Mouse (Mus musculus): ENCODE measurements around the gene Tmem63c. TPM values are rescaled to one million over a fixed set of nuclear protein-coding genes. Genes with fewer than 3 reads are reported as not detected.

The Tmem63c gene
- polyA plus RNA-seq, 1 experiment from 2014 or later = 1.5 TPM

DNA sequence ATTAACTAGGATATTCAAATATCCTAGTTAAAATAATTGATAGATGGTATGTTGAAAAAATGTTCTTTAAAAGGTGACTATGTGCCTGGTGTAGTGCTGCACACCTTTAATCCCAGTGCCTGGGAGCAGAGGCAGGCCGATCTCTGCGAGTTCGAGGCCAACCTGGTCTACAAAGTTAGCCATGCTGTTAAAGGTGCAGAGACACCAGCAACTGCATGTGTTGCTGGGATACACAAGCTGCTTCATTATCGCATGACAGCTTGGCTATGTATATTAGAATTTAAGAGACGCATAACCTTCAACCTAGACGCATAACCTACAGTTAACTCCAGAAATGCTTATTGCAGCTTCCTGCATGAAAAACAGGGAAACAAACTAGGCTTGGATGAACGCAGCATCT is 15.5 kb downstream of the Tmem63c start:
- ATAC-seq (ENCODE audit: low FRiP score) = no peak
- H3K9me3 ChIP-seq = no peaks in the 10 kb centered on the region
- no peak overlapping the region for H3K9ac ChIP-seq
- H3K27ac ChIP-seq = no peak overlapping the region
- no peak overlapping the region for H3K4me2 ChIP-seq
- H3K4me3 ChIP-seq (replicated peaks) = no peak overlapping the region
- no peaks in the 10 kb centered on the region for H3K4me1 ChIP-seq
- 94% methylated on average over 7 of the region's 7 CpGs for WGBS
- no peaks in the 10 kb centered on the region for H3K27me3 ChIP-seq
- H3K36me3 ChIP-seq (replicated peaks) = no peaks in the 10 kb centered on the region

DNA sequence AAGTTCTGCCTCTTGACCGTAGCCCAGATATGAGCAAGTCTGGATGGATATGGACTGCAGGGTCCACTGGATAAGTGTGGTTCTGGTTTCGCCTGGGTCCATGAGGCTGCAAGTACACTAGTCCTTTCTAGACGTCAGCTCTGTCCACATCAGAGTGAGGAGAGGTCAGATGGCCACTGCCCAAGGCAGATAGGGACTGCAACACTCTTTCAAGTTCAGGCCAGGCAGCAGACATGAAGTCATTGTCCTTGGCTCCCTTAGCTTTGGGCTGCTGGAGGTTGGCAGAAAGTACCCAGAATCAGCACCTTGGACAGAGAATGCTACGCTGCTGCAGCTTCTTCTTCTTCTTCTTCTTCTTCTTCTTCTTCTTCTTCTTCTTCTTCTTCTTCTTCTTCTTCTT is 19.0 kb downstream of the Tmem63c start:
- WGBS = 76% methylated on average over 4 of the region's 4 CpGs

DNA sequence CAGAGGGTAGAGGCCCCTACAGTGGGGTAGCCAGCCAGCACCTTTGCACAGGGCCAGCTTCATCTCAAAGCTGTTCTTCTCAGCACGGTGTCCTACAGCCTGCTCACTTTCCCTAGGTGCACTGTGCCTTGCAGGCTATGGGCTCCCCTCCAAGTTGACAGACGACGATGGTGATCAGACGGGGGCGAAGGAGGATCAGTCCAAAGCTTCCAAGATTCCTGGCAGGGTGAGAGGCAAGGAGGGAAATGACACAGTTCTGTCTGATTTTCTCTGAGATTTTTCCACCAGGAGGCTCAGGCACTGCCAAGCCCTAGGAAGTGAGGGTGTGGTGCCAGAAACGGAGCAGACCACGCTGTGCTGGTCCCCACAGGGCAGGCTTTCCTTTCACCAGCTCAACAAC is 19.7 kb downstream of the Tmem63c start:
- peaks cover 22% of the 10 kb centered on the region for H3K4me1 ChIP-seq
- ATAC-seq (ENCODE audit: low FRiP score) = no peak
- no peaks in the 10 kb centered on the region for H3K9me3 ChIP-seq
- no peak overlapping the region for H3K4me2 ChIP-seq
- no peak overlapping the region for H3K27ac ChIP-seq
- WGBS = 85% methylated on average over 7 of the region's 7 CpGs
- no peak overlapping the region for H3K4me3 ChIP-seq (replicated peaks)
- no peak overlapping the region for H3K9ac ChIP-seq
- H3K36me3 ChIP-seq (replicated peaks) = no peaks in the 10 kb centered on the region
- H3K27me3 ChIP-seq = 0 out of 2 replicates have a peak, but pooled peaks cover 3% of the 10 kb centered on the region

More for the DNA sequence above, 19.0 kb downstream of the Tmem63c start:
- Histone ChIP-seq H3K27me3 (no peaks in the 10 kb centered on the region), H3K4me2 (no peak overlapping the region), H3K36me3 (replicated peaks) (no peaks in the 10 kb centered on the region), H3K4me1 (peaks cover 19% of the 10 kb centered on the region), H3K9ac (no peak overlapping the region), H3K27ac (no peak overlapping the region), H3K4me3 (replicated peaks) (no peak overlapping the region), H3K9me3 (no peaks in the 10 kb centered on the region)
- ATAC-seq (ENCODE audit: low FRiP score) = no peak

DNA sequence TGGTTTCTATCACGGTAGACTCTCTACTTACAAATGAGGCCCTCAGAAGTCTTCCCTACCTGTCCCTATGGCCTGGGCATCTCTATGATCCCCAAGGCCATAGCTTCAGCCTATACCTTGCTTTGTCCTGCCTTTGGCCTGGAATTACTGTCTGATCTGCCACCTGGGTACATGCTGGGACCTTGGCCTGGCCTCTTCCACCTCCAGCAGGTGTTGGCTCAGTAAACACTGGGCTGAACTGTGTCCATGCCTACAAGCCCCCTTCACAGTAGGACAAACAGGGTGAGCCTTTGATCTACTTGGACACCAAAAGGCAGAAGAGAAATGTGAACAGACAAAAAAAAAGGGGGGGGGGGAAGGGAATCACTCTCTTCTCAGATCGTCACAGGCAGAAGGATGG is 21.3 kb downstream of the Tmem63c start:
- Histone ChIP-seq H3K27me3 (0 out of 2 replicates have a peak, but pooled peaks cover 7% of the 10 kb centered on the region), H3K9ac (no peak overlapping the region), H3K9me3 (no peaks in the 10 kb centered on the region), H3K4me3 (replicated peaks) (no peak overlapping the region), H3K4me2 (no peak overlapping the region), H3K27ac (no peak overlapping the region), H3K4me1 (peaks cover 22% of the 10 kb centered on the region), H3K36me3 (replicated peaks) (no peaks in the 10 kb centered on the region)
- 77% methylated on average over 2 of the region's 2 CpGs for WGBS
- no peak for ATAC-seq (ENCODE audit: low FRiP score)

DNA sequence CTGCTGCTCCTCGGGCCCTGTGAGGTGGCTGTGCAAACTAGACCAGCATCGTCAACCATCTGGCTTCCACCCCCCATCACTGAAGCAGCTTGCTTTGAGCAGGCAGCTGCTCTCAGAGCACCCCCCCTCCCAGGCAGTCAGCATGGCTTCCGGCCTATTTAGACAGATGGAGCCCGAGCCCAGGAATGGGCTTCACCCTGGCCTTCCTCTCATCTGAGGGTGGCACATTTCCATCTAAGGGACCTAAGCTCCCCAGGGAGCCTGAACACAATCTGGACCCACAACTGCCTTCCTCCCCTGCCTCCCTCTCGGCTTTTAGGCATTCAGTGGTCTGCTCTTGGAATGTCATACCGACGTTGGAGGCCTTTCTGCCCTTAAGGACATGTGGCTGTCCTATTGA is 22.1 kb downstream of the Tmem63c start:
- no peak overlapping the region for H3K9ac ChIP-seq
- peaks cover 22% of the 10 kb centered on the region for H3K4me1 ChIP-seq
- no peak overlapping the region for H3K4me3 ChIP-seq (replicated peaks)
- no peak overlapping the region for H3K4me2 ChIP-seq
- ATAC-seq (ENCODE audit: low FRiP score) = no peak
- WGBS = 74% methylated on average over 7 of the region's 7 CpGs
- no peaks in the 10 kb centered on the region for H3K9me3 ChIP-seq
- H3K36me3 ChIP-seq (replicated peaks) = no peaks in the 10 kb centered on the region
- H3K27me3 ChIP-seq = 0 out of 2 replicates have a peak, but pooled peaks cover 11% of the 10 kb centered on the region
- H3K27ac ChIP-seq = no peak overlapping the region

DNA sequence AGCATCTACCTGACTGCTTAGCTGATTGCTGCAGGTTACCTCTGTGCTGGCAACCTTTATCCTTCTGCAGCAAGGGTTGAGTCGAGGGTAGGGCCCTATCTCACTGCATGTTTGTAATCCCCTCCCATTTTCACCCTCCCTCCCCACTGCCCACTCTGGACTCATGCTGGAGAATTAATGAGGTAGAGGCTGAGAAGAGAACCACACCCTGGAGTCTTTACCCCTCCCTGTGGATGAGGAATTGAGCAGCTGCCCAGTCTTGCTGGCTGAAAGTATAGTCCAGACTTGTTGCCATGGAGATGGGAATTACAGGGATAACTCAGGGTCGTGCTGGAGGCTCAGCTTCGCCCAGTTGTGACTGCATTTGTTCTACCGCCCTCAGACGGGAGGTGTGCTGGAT is 23.6 kb downstream of the Tmem63c start:
- Histone ChIP-seq H3K27ac (peak overlapping the region; percentile 19; the same call in 1 of the 2 replicates), H3K4me1 (peaks cover 22% of the 10 kb centered on the region), H3K9me3 (no peaks in the 10 kb centered on the region), H3K9ac (no peak overlapping the region), H3K36me3 (replicated peaks) (no peaks in the 10 kb centered on the region), H3K27me3 (0 out of 2 replicates have a peak, but pooled peaks cover 12% of the 10 kb centered on the region), H3K4me3 (replicated peaks) (no peak overlapping the region), H3K4me2 (no peak overlapping the region)
- ATAC-seq (ENCODE audit: low FRiP score) = peak; percentile 94
- 8% methylated on average over 5 of the region's 5 CpGs for WGBS

DNA sequence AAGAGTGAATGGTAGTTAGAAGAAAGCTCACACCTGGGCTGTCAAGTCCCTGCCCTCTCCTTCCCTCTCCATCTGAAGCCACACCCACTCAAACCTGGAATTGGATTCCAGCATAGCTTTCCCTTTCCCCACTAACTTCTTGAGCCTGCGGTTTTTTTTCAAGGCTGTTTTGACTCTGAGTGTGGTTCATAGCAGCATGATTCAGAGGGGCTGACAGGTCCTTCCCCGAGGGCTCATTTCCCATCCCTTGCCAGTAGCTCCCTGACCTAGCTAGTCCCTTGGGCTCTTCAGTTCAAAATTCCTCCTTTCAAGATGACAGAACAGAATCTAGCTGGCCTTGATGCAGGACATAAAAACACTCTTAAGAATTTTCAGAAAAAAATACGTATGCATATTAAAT is 26.4 kb downstream of the Tmem63c start:
- H3K27ac ChIP-seq = no peak overlapping the region
- H3K27me3 ChIP-seq = 0 out of 2 replicates have a peak, but pooled peaks cover 12% of the 10 kb centered on the region
- H3K4me2 ChIP-seq = no peak overlapping the region
- no peak for ATAC-seq (ENCODE audit: low FRiP score)
- H3K9me3 ChIP-seq = no peaks in the 10 kb centered on the region
- H3K4me3 ChIP-seq (replicated peaks) = no peak overlapping the region
- H3K9ac ChIP-seq = no peak overlapping the region
- peaks cover 22% of the 10 kb centered on the region for H3K4me1 ChIP-seq
- WGBS = 69% methylated on average over 3 of the region's 3 CpGs
- H3K36me3 ChIP-seq (replicated peaks) = no peaks in the 10 kb centered on the region

DNA sequence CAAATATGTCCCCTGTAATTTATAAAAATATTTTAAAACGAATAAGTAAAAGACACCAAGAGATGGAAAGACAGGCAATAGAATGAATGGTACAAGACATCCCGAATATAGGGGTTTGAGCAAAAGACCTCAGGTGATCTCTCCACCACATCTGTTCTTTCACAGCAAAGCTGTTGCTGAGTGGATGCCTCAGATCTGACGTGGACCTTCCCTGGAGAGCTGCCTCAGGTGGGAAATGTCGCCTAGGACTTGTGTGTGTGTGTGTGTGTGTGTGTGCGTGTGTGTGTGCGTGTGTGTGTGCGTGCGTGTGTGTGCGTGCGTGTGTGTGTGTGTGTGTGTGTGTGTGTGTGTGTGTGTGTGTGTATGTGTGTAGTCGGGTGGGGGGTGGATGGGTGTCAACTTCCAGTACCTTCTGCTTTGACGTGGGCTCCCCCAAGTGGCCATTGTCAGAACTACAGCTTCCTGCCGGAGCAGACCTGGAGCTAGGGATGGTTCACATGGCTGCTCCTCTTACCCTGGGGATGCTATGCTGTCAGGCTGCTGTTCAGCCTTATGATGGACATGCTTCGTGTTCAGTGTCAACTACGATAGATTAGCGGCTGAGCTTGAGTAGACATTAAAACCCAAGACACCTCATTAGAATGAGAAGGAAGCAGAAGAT is 31.7 kb downstream of the Tmem63c start:
- H3K4me1 ChIP-seq = peaks cover 3% of the 10 kb centered on the region; the same call in 1 of the 2 replicates
- no peak overlapping the region for H3K4me2 ChIP-seq
- H3K9ac ChIP-seq = 0 out of 2 replicates have a peak overlapping the region, but pooled peaks have one; percentile 25
- WGBS = 32% methylated on average over 14 of the region's 16 CpGs
- H3K9me3 ChIP-seq = no peaks in the 10 kb centered on the region
- 0 out of 2 replicates have a peak, but pooled peaks have one; percentile 41 for ATAC-seq (ENCODE audit: low FRiP score)
- no peak overlapping the region for H3K27ac ChIP-seq
- H3K36me3 ChIP-seq (replicated peaks) = no peaks in the 10 kb centered on the region
- H3K4me3 ChIP-seq (replicated peaks) = no peak overlapping the region
- peaks cover 44% of the 10 kb centered on the region for H3K27me3 ChIP-seq

DNA sequence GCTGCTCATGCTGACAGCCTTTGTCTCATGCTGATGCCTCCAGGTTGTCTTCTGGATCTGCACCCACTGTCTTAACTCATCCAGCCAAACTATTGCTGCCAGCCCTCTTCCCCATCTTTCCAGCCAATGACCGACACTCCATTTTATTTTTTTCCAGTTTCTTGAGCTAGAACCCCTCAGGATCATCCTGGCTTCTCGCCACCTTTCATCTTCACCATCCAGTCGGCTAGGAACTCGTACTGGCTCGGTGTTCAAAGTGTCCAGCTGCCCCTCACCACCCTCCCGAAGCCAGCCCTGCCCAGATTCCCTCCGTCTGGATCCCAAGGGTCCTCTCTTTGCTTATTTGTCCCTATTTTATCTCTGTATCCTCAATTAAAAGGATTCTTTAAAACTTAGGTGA is 33.7 kb downstream of the Tmem63c start:
- Histone ChIP-seq H3K36me3 (replicated peaks) (no peaks in the 10 kb centered on the region), H3K4me1 (peaks cover 3% of the 10 kb centered on the region; the same call in 1 of the 2 replicates), H3K4me3 (replicated peaks) (no peak overlapping the region), H3K9ac (no peak overlapping the region), H3K27ac (no peak overlapping the region), H3K9me3 (no peaks in the 10 kb centered on the region), H3K27me3 (peaks cover 39% of the 10 kb centered on the region), H3K4me2 (no peak overlapping the region)
- ATAC-seq (ENCODE audit: low FRiP score) = no peak
- 76% methylated on average over 7 of the region's 7 CpGs for WGBS

DNA sequence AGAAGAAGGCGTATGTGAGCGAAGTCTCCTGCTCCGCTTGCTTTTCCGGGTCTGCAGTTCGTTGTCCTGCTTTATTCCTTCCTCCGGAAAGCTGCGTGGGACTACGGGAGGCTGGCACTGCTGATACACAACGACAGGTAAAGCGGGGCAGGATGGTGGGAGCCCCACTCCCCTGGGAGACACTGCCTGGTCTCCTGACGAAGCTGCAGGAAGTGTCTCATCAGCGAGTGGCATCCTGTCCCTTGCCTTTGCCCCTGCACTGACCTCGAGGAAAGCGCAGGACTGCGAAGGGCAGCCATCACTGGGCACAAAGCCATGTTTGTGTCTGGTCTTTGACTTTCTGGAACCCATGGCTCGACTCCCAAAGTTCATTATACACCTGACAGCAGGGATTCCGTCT is 35.9 kb downstream of the Tmem63c start:
- no peak overlapping the region for H3K27ac ChIP-seq
- H3K4me1 ChIP-seq = peaks cover 3% of the 10 kb centered on the region; the same call in 1 of the 2 replicates
- H3K4me2 ChIP-seq = no peak overlapping the region
- H3K4me3 ChIP-seq (replicated peaks) = no peak overlapping the region
- no peaks in the 10 kb centered on the region for H3K36me3 ChIP-seq (replicated peaks)
- ATAC-seq (ENCODE audit: low FRiP score) = no peak
- H3K9me3 ChIP-seq = no peaks in the 10 kb centered on the region
- no peak overlapping the region for H3K9ac ChIP-seq
- H3K27me3 ChIP-seq = peaks cover 39% of the 10 kb centered on the region
- WGBS = 68% methylated on average over 17 of the region's 17 CpGs

DNA sequence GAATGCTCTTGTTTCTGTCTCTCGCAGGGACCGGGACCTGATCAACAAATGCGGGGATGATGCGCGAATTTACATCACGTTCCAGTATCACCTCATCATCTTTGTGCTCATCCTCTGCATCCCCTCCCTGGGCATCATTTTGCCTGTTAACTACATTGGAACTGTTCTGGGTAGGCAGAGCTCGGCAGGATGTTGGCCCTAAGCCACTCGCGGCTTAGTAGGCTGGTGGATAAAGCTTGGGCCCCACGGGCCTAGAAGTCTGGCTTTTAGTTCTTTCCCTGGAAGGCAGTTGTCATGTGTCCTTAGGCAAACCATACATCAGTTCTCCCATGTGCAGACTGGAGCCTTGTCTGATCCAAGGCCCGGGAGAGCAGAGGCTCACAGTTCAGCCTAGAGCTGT is 44.3 kb downstream of the Tmem63c start:
- no peaks in the 10 kb centered on the region for H3K27me3 ChIP-seq
- no peak overlapping the region for H3K4me2 ChIP-seq
- H3K27ac ChIP-seq = no peak overlapping the region
- WGBS = 93% methylated on average over 11 of the region's 11 CpGs
- H3K9ac ChIP-seq = no peak overlapping the region
- H3K4me1 ChIP-seq = no peaks in the 10 kb centered on the region
- H3K36me3 ChIP-seq (replicated peaks) = no peaks in the 10 kb centered on the region
- H3K9me3 ChIP-seq = no peaks in the 10 kb centered on the region
- ATAC-seq (ENCODE audit: low FRiP score) = no peak
- no peak overlapping the region for H3K4me3 ChIP-seq (replicated peaks)

DNA sequence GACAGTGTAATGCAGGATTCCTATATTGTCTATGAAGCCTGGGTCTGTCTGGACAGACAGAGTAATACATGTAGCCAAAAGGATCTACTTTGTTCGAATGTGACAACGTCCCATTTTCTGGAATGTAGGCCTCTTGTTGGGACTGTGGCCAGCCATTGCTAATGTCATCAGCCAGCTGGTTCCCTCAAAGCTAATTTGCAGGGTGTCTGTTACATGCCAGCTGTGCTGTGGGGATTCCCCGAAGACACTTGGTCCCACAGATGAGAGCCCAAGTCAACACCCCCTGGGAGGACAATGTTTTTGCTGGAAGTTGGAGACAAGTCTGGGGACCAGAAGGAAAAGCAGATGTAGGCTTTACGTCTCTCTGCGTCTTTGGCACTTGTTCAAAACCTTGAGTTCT is 45.3 kb downstream of the Tmem63c start:
- Histone ChIP-seq H3K4me2 (no peak overlapping the region), H3K27me3 (no peaks in the 10 kb centered on the region), H3K36me3 (replicated peaks) (no peaks in the 10 kb centered on the region), H3K9me3 (no peaks in the 10 kb centered on the region), H3K4me3 (replicated peaks) (no peak overlapping the region), H3K9ac (no peak overlapping the region), H3K4me1 (no peaks in the 10 kb centered on the region), H3K27ac (no peak overlapping the region)
- ATAC-seq (ENCODE audit: low FRiP score) = no peak
- 91% methylated on average over 5 of the region's 5 CpGs for WGBS

DNA sequence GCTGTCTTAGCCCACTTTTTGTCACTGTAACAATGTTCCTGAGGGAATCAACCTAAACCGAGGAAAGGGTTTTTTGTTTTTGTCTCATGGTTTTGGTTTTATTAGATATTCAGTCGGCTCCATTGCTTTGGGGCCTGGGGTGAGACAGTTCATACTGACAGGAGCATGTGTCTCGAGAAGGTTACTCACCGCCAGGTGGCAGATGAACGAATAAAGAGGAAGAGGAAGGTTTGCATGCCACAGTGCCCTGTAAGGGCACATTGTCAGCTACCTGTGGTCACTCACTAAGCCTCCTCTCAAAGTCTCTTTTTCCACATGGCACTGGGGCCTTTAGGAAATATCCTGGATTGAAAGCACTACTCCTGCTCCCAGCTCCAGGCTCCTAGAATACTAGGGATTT is 49.4 kb downstream of the Tmem63c start:
- Histone ChIP-seq H3K9ac (no peak overlapping the region), H3K4me2 (no peak overlapping the region), H3K9me3 (no peaks in the 10 kb centered on the region), H3K4me3 (replicated peaks) (no peak overlapping the region), H3K27ac (no peak overlapping the region), H3K27me3 (no peaks in the 10 kb centered on the region), H3K4me1 (no peaks in the 10 kb centered on the region), H3K36me3 (replicated peaks) (no peaks in the 10 kb centered on the region)
- no peak for ATAC-seq (ENCODE audit: low FRiP score)
- 86% methylated on average over 5 of the region's 5 CpGs for WGBS
